Mouse (Mus musculus) liver, postnatal 0 days (tissue): ENCODE measurements around the gene Smtnl1. TPM values are rescaled to one million over a fixed set of nuclear protein-coding genes. Genes with fewer than 3 reads are reported as not detected.

ENCODE experiments used
- ATAC-seq: fragments of 200-750 bp; cut with Nextera tagmentation; 2 replicates; pipeline ENCODE4 v1.8.0; 2017; ENCODE audit warnings: mild to moderate bottlenecking, moderate library complexity
- DNase-seq: peaks from one replicate; pipeline ENCODE4 v3.0.0-alpha.2; 2016
- H3K27ac ChIP-seq: fragments of 300-500 bp; sonication (generic); 2 replicates; pipeline ENCODE4 v1.5.1; 2014; ENCODE audit warnings: antibody characterized with exemption, moderate library complexity, mild to moderate bottlenecking, low read depth
- H3K27me3 ChIP-seq: fragments of 300-500 bp; sonication (generic); 2 replicates; pipeline ENCODE4 v1.6.1; 2014; ENCODE audit warnings: low read length, control low read depth, mixed read lengths; ENCODE audit not compliant: insufficient read depth
- H3K36me3 ChIP-seq: fragments of 300-500 bp; sonication (generic); replicated peaks from 2 replicates; pipeline ENCODE4 v1.6.1; 2014; ENCODE audit warnings: mild to moderate bottlenecking, control low read depth, low read length, moderate library complexity, mixed read lengths; ENCODE audit not compliant: insufficient read depth
- H3K4me1 ChIP-seq: fragments of 300-500 bp; sonication (generic); 2 replicates; pipeline ENCODE4 v1.6.1; 2014; ENCODE audit warnings: antibody characterized with exemption, mild to moderate bottlenecking, control low read depth; ENCODE audit not compliant: insufficient read depth
- H3K4me2 ChIP-seq: fragments of 300-500 bp; sonication (generic); 2 replicates; pipeline ENCODE4 v1.6.1; 2014; ENCODE audit warnings: low read depth, mild to moderate bottlenecking, low read length, moderate library complexity, mixed read lengths
- H3K4me3 ChIP-seq: fragments of 300-500 bp; sonication (generic); 2 replicates; pipeline ENCODE4 v1.5.1; 2014; ENCODE audit warnings: low read depth, low read length
- H3K9ac ChIP-seq: fragments of 300-500 bp; sonication (generic); replicated peaks from 2 replicates; pipeline ENCODE4 v1.6.1; 2014; ENCODE audit warnings: mild to moderate bottlenecking, moderate library complexity
- H3K9me3 ChIP-seq: fragments of 300-500 bp; sonication (generic); 2 replicates; pipeline ENCODE4 v1.6.1; 2016; ENCODE audit warnings: mild to moderate bottlenecking, control low read depth, low read length, mixed read lengths
- CTCF ChIP-seq: sonication (generic); IDR thresholded peaks from 2 replicates; pipeline ENCODE4 v1.5.1; 2016; ENCODE audit warnings: antibody characterized with exemption, low read depth
- EP300 ChIP-seq: IDR thresholded peaks from 2 replicates; pipeline ENCODE4 v1.6.1; 2016; ENCODE audit warnings: antibody characterized with exemption, low read depth, mild to moderate bottlenecking
- WGBS: fragments of 180-500 bp; shearing (Covaris S2); extraction: QIAGEN DNeasy Blood & Tissue Kit; methylation state at CpG from one replicate; pipeline ENCODE4 v1.1.7; 2014; ENCODE audit not compliant: insufficient replicate concordance; 5-methylcytosine and 5-hydroxymethylcytosine counted together
- polyA plus RNA-seq: library from polyadenylated mRNA; unstranded; fragments of >200 nt; fragmentation: Nextera tagmentation; extraction: Ambion mirVana; gene quantifications from 2 replicates; pipeline ENCODE4 v1.2.1, GENCODE M21; 2015

Gene Smtnl1
- polyA plus RNA-seq, 1 experiment from 2014 or later: 0.15 TPM

DNA sequence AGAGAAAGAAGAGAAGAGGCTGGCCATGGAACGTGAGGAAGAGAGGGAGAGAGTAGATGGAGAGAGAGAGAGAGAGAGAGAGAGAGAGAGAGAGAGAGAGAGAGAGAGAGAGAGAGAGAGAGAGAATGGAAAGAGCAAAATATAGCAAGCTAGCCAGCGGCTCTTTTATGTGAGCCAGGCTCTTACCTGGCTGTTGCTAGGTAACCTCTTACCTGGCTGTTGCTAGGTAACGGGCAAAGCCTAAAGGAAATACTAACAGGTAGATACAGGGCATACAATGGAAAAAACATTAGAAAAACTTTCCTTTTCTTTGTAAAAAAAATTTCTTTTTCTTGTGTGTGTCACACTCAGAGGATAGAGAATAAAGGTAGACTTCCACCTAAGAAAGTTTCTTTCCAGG is 44.7 kb downstream of the Smtnl1 start:
- no peak for DNase-seq
- H3K36me3 ChIP-seq: 0 out of 2 replicates have a peak, but pooled peaks cover 4% of the 10 kb centered on the region
- WGBS: 80% methylated on average over 3 of the region's 3 CpGs
- peaks cover 2% of the 10 kb centered on the region; the same call in 1 of the 2 replicates for H3K27me3 ChIP-seq
- no peak overlapping the region for H3K27ac ChIP-seq
- H3K9me3 ChIP-seq: no peaks in the 10 kb centered on the region
- H3K4me1 ChIP-seq: peaks cover 10% of the 10 kb centered on the region
- no peak overlapping the region for H3K4me2 ChIP-seq
- ATAC-seq: no peak
- TF ChIP-seq EP300 (no peak), CTCF (no peak)
- no peak overlapping the region for H3K4me3 ChIP-seq
- H3K9ac ChIP-seq: no peak overlapping the region

DNA sequence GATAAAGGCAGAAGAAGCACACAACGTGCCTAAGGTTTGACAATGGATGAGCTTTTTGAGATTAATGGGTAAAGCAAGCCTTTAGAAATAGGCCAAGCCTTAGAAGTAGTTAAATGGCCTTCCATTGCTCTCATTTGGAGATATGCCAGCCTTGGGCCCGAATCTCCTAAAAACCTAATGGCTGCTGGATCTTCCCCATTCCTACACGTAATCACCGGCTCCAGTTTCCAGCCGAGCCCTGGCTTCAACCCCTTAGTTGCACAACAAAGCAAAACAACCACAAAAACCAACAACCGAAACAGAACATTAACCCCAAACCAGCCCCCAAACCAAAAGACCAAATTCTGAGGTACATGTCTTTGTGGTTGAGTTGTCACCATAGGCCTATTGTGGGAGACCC is 46.8 kb downstream of the Smtnl1 start:
- peaks cover 2% of the 10 kb centered on the region; the same call in 1 of the 2 replicates for H3K27me3 ChIP-seq
- no peak overlapping the region for H3K4me3 ChIP-seq
- TF ChIP-seq EP300 (no peak), CTCF (no peak)
- peaks cover 12% of the 10 kb centered on the region for H3K4me1 ChIP-seq
- 57% methylated on average over 6 of the region's 6 CpGs for WGBS
- 0 out of 2 replicates have a peak, but pooled peaks cover 4% of the 10 kb centered on the region for H3K36me3 ChIP-seq
- ATAC-seq (no peak), DNase-seq (no peak)
- no peak overlapping the region for H3K9ac ChIP-seq
- H3K9me3 ChIP-seq: no peaks in the 10 kb centered on the region
- peak overlapping the region; percentile 70 for H3K27ac ChIP-seq
- H3K4me2 ChIP-seq: 0 out of 2 replicates have a peak overlapping the region, but pooled peaks have one; percentile 69

DNA sequence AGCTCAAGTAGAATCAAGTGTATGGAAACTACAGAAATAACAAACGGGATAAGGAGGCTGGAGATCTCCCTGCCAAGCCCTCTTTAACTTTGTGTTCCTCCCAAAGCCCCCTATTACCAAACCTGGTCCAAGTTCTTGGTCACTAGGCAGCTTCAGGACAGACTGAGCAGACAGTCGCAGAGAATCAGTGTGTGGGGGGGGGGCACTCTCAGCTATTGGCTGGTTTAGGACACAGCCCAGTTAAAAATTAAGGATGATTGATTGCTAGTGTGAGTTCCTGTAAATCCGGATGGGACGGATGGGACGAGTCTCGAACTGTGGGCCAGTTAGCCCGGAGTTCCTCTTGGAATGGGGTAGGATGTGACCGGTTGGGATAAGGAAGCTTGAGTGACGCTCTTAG is 47.2 kb downstream of the Smtnl1 start, which contains the start of gene Serping1:
Gene Serping1 (minus strand): TSS at position 204 of the 400 bp plus-strand sequence.
- peaks cover 2% of the 10 kb centered on the region; the same call in 1 of the 2 replicates for H3K27me3 ChIP-seq
- WGBS: 62% methylated on average over 9 of the region's 9 CpGs
- peak within 1 kb of the TSS; percentile 69 for H3K4me2 ChIP-seq
- DNase-seq: peak; percentile 63
- H3K9ac ChIP-seq: peak within 1 kb of the TSS; percentile 54
- H3K27ac ChIP-seq: peak within 1 kb of the TSS; percentile 70
- no peaks in the 10 kb centered on the region for H3K9me3 ChIP-seq
- ATAC-seq: peak; percentile 88
- peak within 1 kb of the TSS; percentile 48 for H3K4me3 ChIP-seq
- H3K4me1 ChIP-seq: peaks cover 12% of the 10 kb centered on the region
- TF ChIP-seq CTCF: no peak
- 0 out of 2 replicates have a peak, but pooled peaks cover 4% of the 10 kb centered on the region for H3K36me3 ChIP-seq

DNA sequence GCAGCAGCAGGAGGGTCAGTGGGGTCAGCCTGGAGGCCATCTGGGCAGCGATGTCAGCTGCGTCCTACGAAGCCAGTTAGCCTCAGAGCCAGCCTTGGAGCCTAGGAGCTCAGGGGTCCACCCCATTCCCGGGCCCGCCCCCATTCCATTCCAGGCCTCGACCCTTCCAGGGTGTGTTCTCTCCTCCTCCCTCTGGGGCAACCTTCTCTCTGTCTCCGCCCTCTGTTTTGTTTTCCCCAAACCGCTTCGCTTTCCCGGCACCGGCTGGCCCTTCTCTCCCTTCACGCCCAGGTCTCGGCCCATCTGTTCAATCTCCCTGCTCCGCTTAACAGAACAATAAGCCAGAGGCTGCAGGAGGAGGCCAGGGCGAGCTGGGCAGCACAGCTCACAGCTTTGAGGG is 47.7 kb downstream of the Smtnl1 start:
- Histone ChIP-seq H3K36me3 (peaks cover 4% of the 10 kb centered on the region; the same call in 1 of the 2 replicates), H3K4me3 (peak overlapping the region; percentile 48), H3K27ac (peak overlapping the region; percentile 70), H3K4me2 (peak overlapping the region; percentile 69), H3K4me1 (peaks cover 12% of the 10 kb centered on the region), H3K27me3 (peaks cover 2% of the 10 kb centered on the region; the same call in 1 of the 2 replicates), H3K9me3 (no peaks in the 10 kb centered on the region), H3K9ac (peak overlapping the region; percentile 54)
- ATAC-seq: peak; percentile 88
- 27% methylated on average over 15 of the region's 15 CpGs for WGBS
- DNase-seq: peak; percentile 63
- TF ChIP-seq CTCF (no peak), EP300 (no peak)

DNA sequence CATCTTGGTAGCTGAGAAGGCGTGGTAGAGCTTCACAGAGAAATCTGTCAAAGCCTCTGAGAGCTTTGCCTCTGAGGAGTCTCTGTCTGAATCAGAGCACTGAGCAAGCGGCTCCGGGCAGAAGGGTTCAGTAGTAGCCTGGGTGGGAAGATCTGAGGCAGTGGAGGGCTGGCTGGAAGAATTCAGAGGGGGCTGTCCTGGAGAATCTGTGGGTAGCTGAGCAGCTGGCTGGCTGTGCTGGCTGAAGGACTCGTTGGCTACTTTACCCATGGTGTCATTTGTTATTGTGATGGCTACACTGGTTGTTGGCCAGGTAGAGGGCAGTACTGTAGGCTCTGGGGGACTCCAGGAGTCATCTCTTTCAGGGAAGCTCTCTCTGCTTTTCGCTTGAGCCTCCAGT is 49.3 kb downstream of the Smtnl1 start:
- Histone ChIP-seq H3K4me2 (peak overlapping the region; percentile 69), H3K4me3 (no peak overlapping the region), H3K9me3 (no peaks in the 10 kb centered on the region), H3K9ac (no peak overlapping the region; the same call in 1 of the 2 replicates), H3K4me1 (peaks cover 12% of the 10 kb centered on the region), H3K27me3 (peaks cover 2% of the 10 kb centered on the region; the same call in 1 of the 2 replicates), H3K27ac (no peak overlapping the region), H3K36me3 (peaks cover 8% of the 10 kb centered on the region; the same call in 1 of the 2 replicates)
- WGBS: 64% methylated on average over 5 of the region's 5 CpGs
- no peak for ATAC-seq
- TF ChIP-seq EP300 (no peak), CTCF (no peak)
- no peak for DNase-seq

DNA sequence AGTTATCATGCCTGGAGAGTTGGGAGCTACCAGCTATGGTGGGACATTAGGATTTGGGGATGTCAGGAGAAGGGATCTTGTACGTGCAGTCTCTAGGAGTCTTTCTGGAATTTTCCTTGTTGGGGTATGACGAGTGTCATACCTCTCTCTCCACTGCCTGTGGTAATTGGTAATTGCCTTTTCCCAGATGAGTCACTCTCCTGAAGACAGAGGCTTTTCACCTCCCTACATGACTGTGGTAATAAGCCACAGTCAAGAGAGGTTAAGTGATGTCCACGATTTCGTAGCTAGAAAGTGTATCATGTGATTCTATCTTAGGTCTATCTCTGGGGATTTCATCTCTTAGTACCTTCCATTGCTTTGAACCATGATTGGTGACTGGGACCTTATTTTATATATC is 50.0 kb downstream of the Smtnl1 start:
- DNase-seq: no peak
- H3K4me1 ChIP-seq: peaks cover 12% of the 10 kb centered on the region
- ATAC-seq: no peak
- peaks cover 2% of the 10 kb centered on the region; the same call in 1 of the 2 replicates for H3K27me3 ChIP-seq
- H3K4me3 ChIP-seq: no peak overlapping the region
- TF ChIP-seq CTCF: no peak
- no peak for TF ChIP-seq EP300
- H3K27ac ChIP-seq: no peak overlapping the region
- H3K4me2 ChIP-seq: no peak overlapping the region
- WGBS: 72% methylated on average over 4 of the region's 4 CpGs
- no peaks in the 10 kb centered on the region for H3K9me3 ChIP-seq
- H3K36me3 ChIP-seq: peaks cover 8% of the 10 kb centered on the region; the same call in 1 of the 2 replicates
- no peak overlapping the region for H3K9ac ChIP-seq

DNA sequence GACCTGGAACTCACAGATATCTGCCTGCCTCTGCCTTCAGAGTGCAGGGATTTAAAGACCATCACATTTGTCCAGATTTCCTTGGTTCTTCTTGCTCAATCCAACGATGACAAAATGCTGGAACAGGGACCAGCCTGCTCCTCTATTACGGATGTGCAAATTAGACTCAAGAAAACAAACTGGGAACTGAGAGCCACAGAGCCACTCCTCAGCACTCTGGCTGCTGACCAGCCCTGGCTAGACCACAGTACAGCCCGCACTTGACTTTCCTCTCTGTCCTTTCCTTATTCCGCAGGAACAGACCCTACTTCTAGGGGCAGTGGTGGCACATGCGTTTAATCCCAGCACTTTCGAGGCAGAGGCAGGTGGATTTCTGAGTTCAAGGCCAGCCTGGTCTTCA is 52.0 kb downstream of the Smtnl1 start:
- TF ChIP-seq EP300 (no peak), CTCF (no peak)

More for the DNA sequence above, 52.0 kb downstream of the Smtnl1 start:
- H3K4me3 ChIP-seq: no peak overlapping the region
- H3K9me3 ChIP-seq: no peaks in the 10 kb centered on the region
- H3K4me1 ChIP-seq: peaks cover 9% of the 10 kb centered on the region
- peaks cover 2% of the 10 kb centered on the region; the same call in 1 of the 2 replicates for H3K27me3 ChIP-seq
- no peak overlapping the region for H3K9ac ChIP-seq
- H3K4me2 ChIP-seq: no peak overlapping the region
- H3K27ac ChIP-seq: no peak overlapping the region
- ATAC-seq: no peak
- DNase-seq: no peak
- H3K36me3 ChIP-seq: peaks cover 10% of the 10 kb centered on the region
- WGBS: 57% methylated on average over 6 of the region's 6 CpGs
